Mouse (Mus musculus): ENCODE measurements around the gene Tgfbr2. TPM values are rescaled to one million over a fixed set of nuclear protein-coding genes. Genes with fewer than 3 reads are reported as not detected.

Tgfbr2 gene
- polyA plus RNA-seq, 1 experiment: 27.2 TPM

GRCm38 (mm10) chr9:116087880-116088279, 87.3 kb downstream of the Tgfbr2 start:
- Histone ChIP-seq H3K4me1 (ENCODE audit: control insufficient read depth, insufficient read depth, insufficient read length, low read length) (peaks cover 2% of the 10 kb centered on the region), H3K36me3 (ENCODE audit: control insufficient read depth, insufficient read depth, low read length) (peaks cover 29% of the 10 kb centered on the region), H3K4me3 (ENCODE audit: low read depth, low read length) (no peak overlapping the region), H3K27ac (ENCODE audit: insufficient read depth, low read depth, low read length) (no peak overlapping the region), H3K27me3 (ENCODE audit: control insufficient read depth, insufficient read depth, low read length) (no peaks in the 10 kb centered on the region; the same call in 1 of the 2 replicates)
- peak; percentile 63; the same call in 1 of the 2 replicates for TF ChIP-seq CTCF (IDR thresholded peaks at IDR 0.05; ENCODE audit: extremely low read depth, insufficient read length, insufficient replicate concordance, low read depth, low read length)
- TF ChIP-seq POLR2A (IDR thresholded peaks at IDR 0.05; ENCODE audit: low read depth, low read length): no peak
- WGBS: 34% methylated on average over 5 of the region's 5 CpGs

- Histone ChIP-seq H3K4me3 (ENCODE audit: low read depth, low read length) (no peak overlapping the region), H3K4me1 (ENCODE audit: control insufficient read depth, insufficient read depth, insufficient read length, low read length) (peaks cover 2% of the 10 kb centered on the region), H3K27me3 (ENCODE audit: control insufficient read depth, insufficient read depth, low read length) (no peaks in the 10 kb centered on the region; the same call in 1 of the 2 replicates), H3K27ac (ENCODE audit: insufficient read depth, low read depth, low read length) (no peak overlapping the region), H3K36me3 (ENCODE audit: control insufficient read depth, insufficient read depth, low read length) (peaks cover 24% of the 10 kb centered on the region)
- WGBS: 92% methylated on average over 5 of the region's 5 CpGs
- TF ChIP-seq POLR2A (IDR thresholded peaks at IDR 0.05; ENCODE audit: low read depth, low read length) (no peak), CTCF (IDR thresholded peaks at IDR 0.05; ENCODE audit: extremely low read depth, insufficient read length, insufficient replicate concordance, low read depth, low read length) (no peak)
Measured at GRCm38 (mm10) chr9:116087263-116087662, 87.9 kb downstream of the Tgfbr2 start.

- no peak overlapping the region for H3K27ac ChIP-seq (ENCODE audit: insufficient read depth, low read depth, low read length)
- 86% methylated on average over 6 of the region's 6 CpGs for WGBS
- H3K36me3 ChIP-seq (ENCODE audit: control insufficient read depth, insufficient read depth, low read length): peaks cover 16% of the 10 kb centered on the region
- TF ChIP-seq CTCF (IDR thresholded peaks at IDR 0.05; ENCODE audit: extremely low read depth, insufficient read length, insufficient replicate concordance, low read depth, low read length): no peak
- no peak for TF ChIP-seq POLR2A (IDR thresholded peaks at IDR 0.05; ENCODE audit: low read depth, low read length)
- H3K27me3 ChIP-seq (ENCODE audit: control insufficient read depth, insufficient read depth, low read length): no peaks in the 10 kb centered on the region; the same call in 1 of the 2 replicates
- no peak overlapping the region for H3K4me3 ChIP-seq (ENCODE audit: low read depth, low read length)
- peaks cover 2% of the 10 kb centered on the region for H3K4me1 ChIP-seq (ENCODE audit: control insufficient read depth, insufficient read depth, insufficient read length, low read length)
Measured at GRCm38 (mm10) chr9:116085999-116086398, 89.2 kb downstream of the Tgfbr2 start.

- peaks cover 2% of the 10 kb centered on the region for H3K4me1 ChIP-seq (ENCODE audit: control insufficient read depth, insufficient read depth, insufficient read length, low read length)
- peak overlapping the region; percentile 62 for H3K27ac ChIP-seq (ENCODE audit: insufficient read depth, low read depth, low read length)
- TF ChIP-seq POLR2A (IDR thresholded peaks at IDR 0.05; ENCODE audit: low read depth, low read length) (no peak), CTCF (IDR thresholded peaks at IDR 0.05; ENCODE audit: extremely low read depth, insufficient read length, insufficient replicate concordance, low read depth, low read length) (no peak)
- no peaks in the 10 kb centered on the region for H3K27me3 ChIP-seq (ENCODE audit: control insufficient read depth, insufficient read depth, low read length)
- no peak overlapping the region for H3K4me3 ChIP-seq (ENCODE audit: low read depth, low read length)
- peaks cover 6% of the 10 kb centered on the region; the same call in 1 of the 2 replicates for H3K36me3 ChIP-seq (ENCODE audit: control insufficient read depth, insufficient read depth, low read length)
- WGBS: 65% methylated on average over 12 of the region's 12 CpGs
Measured at GRCm38 (mm10) chr9:116084324-116084931, 90.7 kb downstream of the Tgfbr2 start.

GRCm38 (mm10) chr9:116083726-116084323, 91.3 kb downstream of the Tgfbr2 start:
- no peaks in the 10 kb centered on the region for H3K27me3 ChIP-seq (ENCODE audit: control insufficient read depth, insufficient read depth, low read length)
- TF ChIP-seq POLR2A (IDR thresholded peaks at IDR 0.05; ENCODE audit: low read depth, low read length): no peak
- no peak for TF ChIP-seq CTCF (IDR thresholded peaks at IDR 0.05; ENCODE audit: extremely low read depth, insufficient read length, insufficient replicate concordance, low read depth, low read length)

GRCm38 (mm10) chr9:116083300-116083699, 91.9 kb downstream of the Tgfbr2 start:
- no peaks in the 10 kb centered on the region for H3K27me3 ChIP-seq (ENCODE audit: control insufficient read depth, insufficient read depth, low read length)
- no peak overlapping the region for H3K27ac ChIP-seq (ENCODE audit: insufficient read depth, low read depth, low read length)
- WGBS: 88% methylated on average over 5 of the region's 5 CpGs
- peaks cover 2% of the 10 kb centered on the region for H3K4me1 ChIP-seq (ENCODE audit: control insufficient read depth, insufficient read depth, insufficient read length, low read length)
- no peak for TF ChIP-seq POLR2A (IDR thresholded peaks at IDR 0.05; ENCODE audit: low read depth, low read length)
- no peak for TF ChIP-seq CTCF (IDR thresholded peaks at IDR 0.05; ENCODE audit: extremely low read depth, insufficient read length, insufficient replicate concordance, low read depth, low read length)
- no peaks in the 10 kb centered on the region for H3K36me3 ChIP-seq (ENCODE audit: control insufficient read depth, insufficient read depth, low read length)
- no peak overlapping the region for H3K4me3 ChIP-seq (ENCODE audit: low read depth, low read length)

More at GRCm38 (mm10) chr9:116083726-116084323, 91.3 kb downstream of the Tgfbr2 start:
- Histone ChIP-seq H3K27ac (ENCODE audit: insufficient read depth, low read depth, low read length) (peak overlapping the region; percentile 54), H3K4me1 (ENCODE audit: control insufficient read depth, insufficient read depth, insufficient read length, low read length) (peaks cover 2% of the 10 kb centered on the region), H3K36me3 (ENCODE audit: control insufficient read depth, insufficient read depth, low read length) (0 out of 2 replicates have a peak, but pooled peaks cover 4% of the 10 kb centered on the region), H3K4me3 (ENCODE audit: low read depth, low read length) (no peak overlapping the region)
- WGBS: 66% methylated on average over 8 of the region's 8 CpGs

GRCm38 (mm10) chr9:116081781-116082180, 93.4 kb downstream of the Tgfbr2 start:
- WGBS: 83% methylated on average over 4 of the region's 4 CpGs
- no peak for TF ChIP-seq POLR2A (IDR thresholded peaks at IDR 0.05; ENCODE audit: low read depth, low read length)
- no peak for TF ChIP-seq CTCF (IDR thresholded peaks at IDR 0.05; ENCODE audit: extremely low read depth, insufficient read length, insufficient replicate concordance, low read depth, low read length)
- H3K27ac ChIP-seq (ENCODE audit: insufficient read depth, low read depth, low read length): no peak overlapping the region

More at GRCm38 (mm10) chr9:116081781-116082180, 93.4 kb downstream of the Tgfbr2 start:
- Histone ChIP-seq H3K27me3 (ENCODE audit: control insufficient read depth, insufficient read depth, low read length) (no peaks in the 10 kb centered on the region), H3K4me3 (ENCODE audit: low read depth, low read length) (no peak overlapping the region), H3K4me1 (ENCODE audit: control insufficient read depth, insufficient read depth, insufficient read length, low read length) (peaks cover 2% of the 10 kb centered on the region), H3K36me3 (ENCODE audit: control insufficient read depth, insufficient read depth, low read length) (no peaks in the 10 kb centered on the region)

Measured in small intestine, adult 2 months (tissue).